Comparison of ENCODE assay signal across 8 mouse cellular contexts in genomic region chr17:62883476-62884128, GRCm38 (mm10). TPM values are rescaled to one million over a fixed set of nuclear protein-coding genes. Genes with fewer than 3 reads are reported as not detected.
DNase-seq lines count a peak whose midpoint lies in the region; ATAC-seq and TF ChIP-seq lines count a peak whose summit lies in the region.

No protein-coding gene starts in this region.

- no peak overlapping the region for H3K27ac ChIP-seq in bone marrow macrophage, adult 2 months (ENCODE audit: insufficient read depth, low read depth, low read length)
- peak overlapping the region; percentile 66 for H3K27ac ChIP-seq in forebrain, embryonic 12.5 days
- peak overlapping the region; percentile 91 for H3K27ac ChIP-seq in hindbrain, embryonic 13.5 days
- H3K27ac ChIP-seq in midbrain, embryonic 14.5 days (replicated peaks; ENCODE audit: low read depth, low read length) = peak overlapping the region; percentile 81
- no peak overlapping the region for H3K27ac ChIP-seq in testis, adult 2 months (ENCODE audit: control insufficient read depth, insufficient read depth, low read depth, low read length)

- DNase-seq in CD4-positive, CD25-positive, alpha-beta regulatory T cell, adult 2 months (ENCODE audit: low read depth, low spot score) = peak; percentile 12
- peak; percentile 53 to 55 for DNase-seq in left cerebral cortex, postnatal 36 days (ENCODE audit: low spot score in 2 of 2)
- DNase-seq in midbrain, embryonic 14.5 days = no peak

- peak overlapping the region; percentile 80 for H3K4me2 ChIP-seq in forebrain, embryonic 12.5 days
- H3K4me2 ChIP-seq in hindbrain, embryonic 13.5 days = peak overlapping the region; percentile 92
- peak overlapping the region; percentile 98 for H3K4me2 ChIP-seq in midbrain, embryonic 14.5 days (ENCODE audit: low read length)

- H3K4me1 ChIP-seq in bone marrow macrophage, adult 2 months (ENCODE audit: control insufficient read depth, insufficient read depth, low read length) = no peaks in the 10 kb centered on the region
- H3K4me1 ChIP-seq in forebrain, embryonic 12.5 days = peaks cover 11% of the 10 kb centered on the region; the same call in 1 of the 2 replicates
- peaks cover 9% of the 10 kb centered on the region for H3K4me1 ChIP-seq in hindbrain, embryonic 13.5 days (replicated peaks)
- H3K4me1 ChIP-seq in midbrain, embryonic 14.5 days (ENCODE audit: control insufficient read depth, insufficient read depth, low read length) = 0 out of 2 replicates have a peak, but pooled peaks cover 1% of the 10 kb centered on the region
- peaks cover 32% of the 10 kb centered on the region for H3K4me1 ChIP-seq in testis, adult 2 months (ENCODE audit: control insufficient read depth, insufficient read depth, low read length)

- no peak for ATAC-seq in CD4-positive, CD25-positive, alpha-beta regulatory T cell, adult 4 months
- ATAC-seq in forebrain, embryonic 12.5 days (ENCODE audit: low FRiP score) = no peak; the same call in 1 of the 2 replicates
- ATAC-seq in hindbrain, embryonic 13.5 days (ENCODE audit: low FRiP score) = 0 out of 2 replicates have a peak, but pooled peaks have one; percentile 2
- ATAC-seq in midbrain, embryonic 14.5 days (ENCODE audit: low FRiP score, low TSS enrichment) = peak; percentile 9; the same call in 1 of the 2 replicates

- peak overlapping the region; percentile 83 for H3K4me3 ChIP-seq in bone marrow macrophage, adult 2 months (ENCODE audit: insufficient read depth, low read length)
- H3K4me3 ChIP-seq in forebrain, embryonic 12.5 days (replicated peaks) = peak overlapping the region; percentile 86
- H3K4me3 ChIP-seq in hindbrain, embryonic 13.5 days = peak overlapping the region; percentile 82
- H3K4me3 ChIP-seq in midbrain, embryonic 14.5 days (replicated peaks; ENCODE audit: low read depth, low read length) = peak overlapping the region; percentile 60
- peak overlapping the region; percentile 68 for H3K4me3 ChIP-seq in testis, adult 2 months (ENCODE audit: control insufficient read depth, low read depth, low read length)

- 0 out of 2 replicates have a peak, but pooled peaks cover 9% of the 10 kb centered on the region for H3K27me3 ChIP-seq in forebrain, embryonic 12.5 days
- no peaks in the 10 kb centered on the region for H3K27me3 ChIP-seq in hindbrain, embryonic 13.5 days
- no peaks in the 10 kb centered on the region for H3K27me3 ChIP-seq in midbrain, embryonic 14.5 days (ENCODE audit: control insufficient read depth, insufficient read depth, low read length)
- H3K27me3 ChIP-seq in testis, adult 2 months (ENCODE audit: control insufficient read depth, insufficient read depth, low read length) = peaks cover 4% of the 10 kb centered on the region; the same call in 1 of the 2 replicates

- H3K9me3 ChIP-seq in forebrain, embryonic 12.5 days = no peaks in the 10 kb centered on the region
- H3K9me3 ChIP-seq in hindbrain, embryonic 13.5 days = no peaks in the 10 kb centered on the region
- H3K9me3 ChIP-seq in midbrain, embryonic 14.5 days (ENCODE audit: control insufficient read depth, low read length) = no peaks in the 10 kb centered on the region

- TF ChIP-seq CTCF in bone marrow macrophage, adult 2 months (IDR thresholded peaks at IDR 0.05; ENCODE audit: low read depth, low read length) = no peak
- no peak for TF ChIP-seq CTCF in testis, adult 2 months (IDR thresholded peaks at IDR 0.05; ENCODE audit: control insufficient read depth, insufficient read depth, insufficient replicate concordance, low read depth, low read length)

- intact Hi-C loops in left cerebral cortex, postnatal 36 days (cut with DNase I) = no loop called here

- no peak for TF ChIP-seq POLR2A in bone marrow macrophage, adult 2 months (IDR thresholded peaks at IDR 0.05; ENCODE audit: borderline replicate concordance, low read depth, low read length)
- no peak for TF ChIP-seq POLR2A in testis, adult 2 months (IDR thresholded peaks at IDR 0.05; ENCODE audit: control insufficient read depth, low read depth, low read length)

- H3K36me3 ChIP-seq in forebrain, embryonic 12.5 days (replicated peaks) = no peaks in the 10 kb centered on the region
- H3K36me3 ChIP-seq in hindbrain, embryonic 13.5 days = no peaks in the 10 kb centered on the region
- no peaks in the 10 kb centered on the region for H3K36me3 ChIP-seq in midbrain, embryonic 14.5 days (ENCODE audit: control insufficient read depth, insufficient read depth, low read length)
- no peaks in the 10 kb centered on the region for H3K36me3 ChIP-seq in testis, adult 2 months (ENCODE audit: control insufficient read depth, insufficient read depth, low read length)

- WGBS in forebrain, embryonic 12.5 days = under 1% methylated on average over 34 of the region's 34 CpGs
- under 1% methylated on average over 34 of the region's 34 CpGs for WGBS in hindbrain, embryonic 13.5 days
- 0% methylated on average over 34 of the region's 34 CpGs for WGBS in midbrain, embryonic 14.5 days

- peak overlapping the region; percentile 66 for H3K9ac ChIP-seq in forebrain, embryonic 12.5 days
- H3K9ac ChIP-seq in hindbrain, embryonic 13.5 days = peak overlapping the region; percentile 79
- H3K9ac ChIP-seq in midbrain, embryonic 14.5 days (replicated peaks; ENCODE audit: low read length) = peak overlapping the region; percentile 69

RNA-seq across cellular contexts. Expression of gene Efna5, which starts 2.5 kb away (rescaled TPM):
- under 1 TPM in 1 of 2 experiments, not detected in 1; 0.13 TPM for polyA plus RNA-seq in CD4-positive, CD25-positive, alpha-beta regulatory T cell, adult 4 months (2017; shearing (Covaris generic))
- polyA plus RNA-seq in bone marrow macrophage, adult 2 months (2012; ENCODE audit: insufficient read depth, insufficient read length, missing spikeins) = 0.60 TPM in 1 of 2 replicates, not detected in the other
- polyA plus RNA-seq in forebrain, embryonic 12.5 days (2016; fragmentation: Nextera tagmentation; extraction: Ambion mirVana) = 45.7 and 47.7 TPM in 2 replicates
- polyA plus RNA-seq in hindbrain, embryonic 13.5 days (2015; fragmentation: Nextera tagmentation; extraction: Ambion mirVana) = 47.7 and 55.9 TPM in 2 replicates
- total RNA-seq in left cerebral cortex, postnatal 36 days (2021) = 10 to 100 TPM; 35.7 to 37.7 TPM
- polyA plus RNA-seq in midbrain, embryonic 14.5 days (2014; fragmentation: Nextera tagmentation; extraction: Ambion mirVana) = 53.0 and 90.8 TPM in 2 replicates
- polyA plus RNA-seq in testis, adult 2 months (2012; rRNA removed) = 0.26 and 0.42 TPM in 2 replicates

Comparison
In these comparisons a context has a peak if more than half of its experiments do, and no peak if none do; other contexts are left out.
1. ATAC-seq: peak in hindbrain, embryonic 13.5 days (single experiment) and midbrain, embryonic 14.5 days (single experiment); none in CD4-positive, CD25-positive, alpha-beta regulatory T cell, adult 4 months (single experiment) and forebrain, embryonic 12.5 days (single experiment).
2. H3K27ac ChIP-seq: peak in forebrain, embryonic 12.5 days (single experiment), hindbrain, embryonic 13.5 days (single experiment) and midbrain, embryonic 14.5 days (single experiment); none in bone marrow macrophage, adult 2 months (single experiment) and testis, adult 2 months (single experiment).
3. RNA of gene Efna5, which starts 2.5 kb away (polyA plus RNA-seq): 53.0 to 90.8 TPM in midbrain, embryonic 14.5 days, 47.7 to 55.9 TPM in hindbrain, embryonic 13.5 days and 45.7 to 47.7 TPM in forebrain, embryonic 12.5 days; 0.60 TPM in bone marrow macrophage, adult 2 months, 0.26 to 0.42 TPM in testis, adult 2 months and 0.13 TPM in CD4-positive, CD25-positive, alpha-beta regulatory T cell, adult 4 months; every median in the first group is over 10 times any median in the second.
4. Peak in every context shown above with its lines, with median percentiles within 50 percentile points of each other: H3K4me3 ChIP-seq, H3K4me2 ChIP-seq and H3K9ac ChIP-seq.